Mouse (Mus musculus): Measurements from ENCODE around the gene B3gnt9.

Gene B3gnt9

DNA sequence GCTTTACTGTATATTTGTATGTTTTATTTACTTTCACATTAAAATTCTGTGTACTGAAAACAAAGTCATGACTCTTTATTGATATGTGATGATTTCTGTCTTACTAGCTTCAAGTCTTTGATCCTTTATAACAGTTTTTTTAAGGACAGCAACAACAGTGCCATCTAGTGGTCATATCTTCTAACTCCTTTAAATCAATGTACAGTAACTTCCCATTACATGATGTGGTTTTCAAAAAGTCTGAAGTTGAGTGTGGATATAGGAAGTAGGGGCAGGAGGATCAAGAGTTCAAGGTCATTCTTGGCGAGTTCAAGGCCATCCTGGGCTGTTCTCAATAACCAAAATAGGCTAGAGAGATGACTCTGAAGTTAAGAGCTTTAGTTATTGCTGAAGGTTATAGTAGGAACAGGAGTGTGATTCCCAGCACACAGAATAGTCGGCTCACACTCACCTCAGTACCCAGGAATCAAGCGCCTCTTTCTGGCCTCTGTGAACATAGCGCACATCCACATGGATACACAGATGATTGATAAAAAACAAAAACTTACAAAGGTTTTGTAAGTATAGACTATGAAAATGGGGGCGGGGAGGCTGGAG lies 36.9 kb downstream of the B3gnt9 start:
- DNase-seq (ENCODE audit: low spot score in 2 of 2): no peak

DNA sequence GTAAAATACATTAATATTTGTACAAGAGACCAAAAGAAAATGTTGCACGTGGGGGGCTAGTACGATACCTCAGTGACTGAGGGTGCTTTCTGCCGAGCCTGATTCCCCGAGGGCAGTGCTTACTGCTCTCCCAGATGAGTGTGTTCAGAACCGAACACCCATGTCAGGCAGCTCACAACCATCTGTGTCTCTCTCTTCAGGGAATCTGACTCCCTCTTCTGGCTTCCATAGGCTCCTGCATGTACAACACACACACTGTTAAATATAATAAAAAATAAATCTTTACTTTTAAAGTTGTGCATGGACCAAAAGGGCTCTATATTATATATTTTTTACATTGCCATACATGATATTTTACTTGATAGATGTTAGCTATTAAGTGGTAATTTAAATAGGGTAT lies 40.8 kb downstream of the B3gnt9 start:
- no peak for DNase-seq (ENCODE audit: low spot score in 2 of 2)

DNA sequence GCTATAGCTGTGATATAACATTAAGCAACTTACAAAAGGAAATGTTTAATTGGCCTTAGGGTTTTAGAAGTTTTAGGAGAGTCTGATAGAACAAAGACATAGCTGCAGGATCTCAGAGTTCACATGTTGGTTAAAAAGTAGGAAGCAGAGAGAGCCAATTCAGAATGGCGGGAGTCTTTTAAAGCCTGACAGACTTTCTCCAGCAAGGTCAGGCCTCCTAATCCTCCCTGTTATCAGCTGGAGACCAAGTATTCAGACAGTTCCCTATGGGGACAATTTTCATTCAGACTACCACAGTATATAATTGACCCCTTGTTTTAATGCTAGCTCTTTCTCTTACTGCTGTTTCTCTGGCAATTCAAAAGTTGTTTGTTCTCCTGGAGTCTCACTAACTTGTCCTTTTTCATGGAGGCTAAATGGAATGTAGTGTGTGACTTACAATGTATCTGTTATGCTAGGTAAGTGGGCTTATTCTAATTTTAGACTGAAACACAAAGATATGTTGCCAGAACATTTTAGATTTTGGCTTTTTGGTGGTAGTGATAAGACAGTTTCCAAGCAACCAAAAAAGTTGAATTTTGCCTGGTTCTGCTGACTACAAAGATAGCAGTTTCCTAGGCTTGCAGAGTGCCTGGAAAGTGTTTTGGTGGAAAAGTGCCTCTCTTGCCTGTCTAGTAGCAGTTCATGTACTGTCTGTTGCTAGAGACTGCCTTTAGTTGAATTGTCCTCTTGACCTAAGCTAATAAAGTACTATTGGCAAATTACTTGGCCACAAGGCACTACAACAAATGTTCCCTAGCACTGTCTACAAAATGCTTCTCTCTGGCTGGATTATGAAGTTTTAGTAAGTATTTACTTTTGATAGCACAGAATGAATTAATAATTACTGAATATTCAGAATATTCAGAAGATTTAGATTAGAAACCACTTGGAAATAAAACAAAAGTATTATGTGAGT lies 45.5 kb downstream of the B3gnt9 start:
- no peak for DNase-seq (ENCODE audit: low spot score in 2 of 2)

DNA sequence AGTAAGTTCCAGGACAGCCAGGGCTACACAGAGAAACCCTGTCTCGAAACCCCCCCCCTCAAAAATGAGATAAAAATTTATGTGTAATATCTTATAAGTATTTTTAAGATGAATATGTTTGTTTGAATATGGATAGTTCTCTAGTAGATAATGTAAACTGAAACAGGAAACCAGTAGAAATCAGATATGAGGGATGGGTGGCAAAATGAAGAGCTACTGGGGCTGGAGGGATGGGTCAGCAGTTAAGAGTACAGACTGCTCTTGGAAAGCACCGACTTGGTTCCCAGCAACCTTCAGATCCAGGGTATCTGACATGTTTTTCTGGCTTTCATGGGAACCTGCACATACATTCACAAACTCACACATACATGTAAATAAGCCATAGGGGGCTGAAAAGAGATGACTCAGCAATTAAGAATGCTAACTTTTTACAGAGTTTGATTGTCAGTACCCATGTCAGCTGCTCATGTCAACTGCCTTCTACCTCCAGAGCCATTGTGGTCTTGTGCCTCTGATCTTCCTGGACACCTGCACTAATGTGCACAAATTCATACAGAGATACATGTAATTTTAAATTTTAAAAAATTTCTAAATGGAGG lies 47.2 kb downstream of the B3gnt9 start:
- no peak for DNase-seq (ENCODE audit: low spot score in 2 of 2)

DNA sequence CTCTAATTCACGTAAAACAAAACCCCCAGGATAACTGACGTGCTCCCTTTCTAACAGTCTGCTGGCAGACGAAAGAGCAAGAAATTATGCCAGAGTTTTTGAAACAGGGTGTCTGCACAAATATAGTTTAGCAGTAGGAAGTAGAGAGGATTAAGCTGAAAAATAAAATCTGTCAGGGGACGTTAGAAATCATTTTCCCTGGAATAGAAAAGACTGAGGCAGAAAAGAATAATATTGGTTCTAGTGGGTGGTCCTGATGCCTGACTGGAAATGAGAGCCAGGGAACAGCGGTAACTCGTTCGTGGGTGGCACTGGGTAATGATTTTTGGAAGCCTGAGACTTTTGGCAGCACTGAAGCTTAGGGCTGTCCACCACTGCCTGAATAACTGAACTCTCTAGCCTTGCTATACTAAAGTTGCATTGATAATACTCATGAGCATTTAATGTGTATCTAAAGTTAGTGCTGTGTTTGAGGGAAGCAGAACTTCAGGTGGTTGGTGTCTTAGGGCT lies 48.1 kb downstream of the B3gnt9 start:
- DNase-seq (ENCODE audit: low spot score in 2 of 2): no peak

DNA sequence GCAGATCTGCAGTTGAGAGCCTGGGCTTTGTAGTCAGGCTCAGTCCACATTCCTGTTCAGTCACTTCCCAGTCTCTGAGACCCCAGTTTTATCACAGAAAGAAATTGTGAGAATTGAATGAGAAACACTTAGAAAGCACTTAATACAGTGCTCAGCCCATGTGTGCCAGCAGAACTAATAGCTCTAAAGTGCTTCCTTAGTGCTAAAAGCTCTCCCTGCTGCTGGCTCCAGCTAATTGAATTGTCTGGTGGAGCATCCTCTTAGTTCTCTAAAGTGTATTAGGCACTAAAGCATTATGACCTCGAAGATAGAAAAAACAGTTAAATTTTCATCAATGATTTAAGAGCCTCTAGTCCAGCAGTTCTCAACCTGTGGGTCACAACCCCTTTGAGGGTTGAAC lies 49.2 kb downstream of the B3gnt9 start:
- no peak for DNase-seq (ENCODE audit: low spot score in 2 of 2)
